Mouse (Mus musculus): ENCODE data around the gene Fem1b. TPM values are rescaled to one million over a fixed set of nuclear protein-coding genes. Genes with fewer than 3 reads are reported as not detected.
A peak's percentile ranks its signal among the peaks of the same experiment; 100 is the strongest.

Fem1b gene
- polyA plus RNA-seq, 1 experiment = 4.7 TPM

- Histone ChIP-seq H3K27ac (ENCODE audit: insufficient read depth, low read depth, low read length) (0 out of 2 replicates have a peak overlapping the region, but pooled peaks have one; percentile 26), H3K36me3 (ENCODE audit: control insufficient read depth, insufficient read depth, low read length) (no peaks in the 10 kb centered on the region), H3K27me3 (ENCODE audit: control insufficient read depth, insufficient read depth, low read length) (no peaks in the 10 kb centered on the region), H3K4me3 (ENCODE audit: low read depth, low read length) (peak overlapping the region; percentile 81), H3K4me1 (ENCODE audit: control insufficient read depth, insufficient read depth, insufficient read length, low read length) (peaks cover 15% of the 10 kb centered on the region; the same call in 1 of the 2 replicates)
- TF ChIP-seq CTCF (IDR thresholded peaks at IDR 0.05; ENCODE audit: extremely low read depth, insufficient read length, insufficient replicate concordance, low read depth, low read length) = no peak
- TF ChIP-seq POLR2A (IDR thresholded peaks at IDR 0.05; ENCODE audit: low read depth, low read length) = no peak
- 17% methylated on average over 8 of the region's 8 CpGs for WGBS
Measured at GRCm38 (mm10) chr9:62838146-62838505, 26.4 kb upstream of the Fem1b start.

DNA sequence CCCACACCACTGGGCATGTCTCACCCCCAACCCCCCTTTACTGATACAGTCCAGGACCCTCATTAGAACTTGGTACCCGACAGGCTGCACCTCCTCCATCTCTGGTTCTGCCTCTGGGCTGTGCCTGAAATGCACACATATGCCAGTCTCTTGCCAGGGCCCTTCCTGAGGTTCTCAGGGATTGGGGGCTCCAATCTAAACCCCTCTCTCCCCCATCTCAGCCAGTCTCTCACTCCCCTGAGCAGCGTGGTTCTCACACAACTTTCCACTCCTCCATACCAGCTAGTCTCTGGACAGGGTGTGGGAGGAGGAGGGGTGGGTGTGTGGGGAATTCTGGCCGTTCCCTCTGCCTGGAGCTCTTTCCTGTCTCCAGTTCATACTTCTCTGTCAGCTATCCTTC is 25.9 kb upstream of the Fem1b start:
- no peaks in the 10 kb centered on the region for H3K36me3 ChIP-seq (ENCODE audit: control insufficient read depth, insufficient read depth, low read length)
- TF ChIP-seq CTCF (IDR thresholded peaks at IDR 0.05; ENCODE audit: extremely low read depth, insufficient read length, insufficient replicate concordance, low read depth, low read length) (no peak), POLR2A (IDR thresholded peaks at IDR 0.05; ENCODE audit: low read depth, low read length) (no peak)
- peaks cover 15% of the 10 kb centered on the region; the same call in 1 of the 2 replicates for H3K4me1 ChIP-seq (ENCODE audit: control insufficient read depth, insufficient read depth, insufficient read length, low read length)
- WGBS = 58% methylated on average over 3 of the region's 3 CpGs
- no peak overlapping the region for H3K27ac ChIP-seq (ENCODE audit: insufficient read depth, low read depth, low read length)
- H3K4me3 ChIP-seq (ENCODE audit: low read depth, low read length) = no peak overlapping the region
- no peaks in the 10 kb centered on the region for H3K27me3 ChIP-seq (ENCODE audit: control insufficient read depth, insufficient read depth, low read length)

DNA sequence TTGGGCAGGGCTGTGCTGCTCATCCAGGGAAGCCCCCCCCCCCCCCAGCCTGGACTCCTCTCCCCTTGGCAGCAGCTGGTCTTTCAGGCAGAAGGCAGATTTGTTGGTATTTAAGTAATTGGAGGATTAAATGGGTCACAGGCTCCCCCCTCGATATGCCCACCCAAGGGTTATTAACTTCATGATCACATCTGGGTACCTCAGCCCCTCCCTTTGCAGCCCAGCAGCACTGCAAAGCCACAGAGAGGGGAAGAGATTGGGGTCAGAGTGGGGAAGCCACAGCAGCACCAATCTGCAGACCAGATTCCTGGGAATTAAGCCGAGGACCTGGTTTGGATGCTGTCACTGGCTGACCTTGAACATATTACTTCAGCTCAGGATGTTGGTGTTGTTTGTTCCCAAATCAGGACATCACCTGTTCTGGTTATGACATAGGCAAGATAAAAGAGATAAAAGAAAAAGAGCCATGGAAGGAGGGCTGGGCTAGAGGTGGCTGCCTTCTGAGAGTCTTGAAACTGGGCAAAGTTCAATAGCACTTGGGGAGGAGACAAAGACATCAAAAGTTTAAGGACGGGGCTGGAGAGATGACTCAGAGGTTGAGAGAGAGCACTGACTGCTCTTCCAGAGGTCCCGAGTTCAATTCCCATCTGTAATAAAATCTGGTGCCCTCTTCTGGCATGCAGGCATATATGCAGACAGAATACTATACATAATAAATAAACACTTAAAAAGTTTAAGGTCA is 24.1 kb upstream of the Fem1b start:
- TF ChIP-seq CTCF (IDR thresholded peaks at IDR 0.05; ENCODE audit: extremely low read depth, insufficient read length, insufficient replicate concordance, low read depth, low read length) (no peak), POLR2A (IDR thresholded peaks at IDR 0.05; ENCODE audit: low read depth, low read length) (no peak)
- Histone ChIP-seq H3K27ac (ENCODE audit: insufficient read depth, low read depth, low read length) (no peak overlapping the region), H3K4me1 (ENCODE audit: control insufficient read depth, insufficient read depth, insufficient read length, low read length) (peaks cover 15% of the 10 kb centered on the region; the same call in 1 of the 2 replicates), H3K36me3 (ENCODE audit: control insufficient read depth, insufficient read depth, low read length) (no peaks in the 10 kb centered on the region), H3K27me3 (ENCODE audit: control insufficient read depth, insufficient read depth, low read length) (no peaks in the 10 kb centered on the region), H3K4me3 (ENCODE audit: low read depth, low read length) (no peak overlapping the region)
- 20% methylated on average over 4 of the region's 4 CpGs for WGBS

DNA sequence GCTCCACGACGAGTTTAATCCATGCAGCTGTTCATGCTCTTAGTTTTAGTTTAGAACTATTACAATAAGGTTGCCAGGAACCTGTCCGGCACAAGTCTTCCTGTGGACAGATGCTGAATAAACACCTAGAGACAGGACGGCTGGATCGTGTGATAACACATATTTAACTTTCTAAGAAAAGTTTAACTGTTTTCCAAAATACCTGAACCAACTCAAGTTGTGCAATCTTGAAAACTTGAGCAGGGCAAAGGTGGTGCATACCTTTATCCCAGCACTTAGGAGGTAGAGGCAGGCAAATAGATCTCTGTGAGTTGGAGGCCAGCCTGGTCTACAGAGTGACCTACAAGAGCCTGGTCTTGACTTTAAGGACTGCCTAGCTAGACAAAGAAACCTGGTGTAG is 23.2 kb upstream of the Fem1b start:
- Histone ChIP-seq H3K4me3 (ENCODE audit: low read depth, low read length) (no peak overlapping the region), H3K36me3 (ENCODE audit: control insufficient read depth, insufficient read depth, low read length) (no peaks in the 10 kb centered on the region), H3K27me3 (ENCODE audit: control insufficient read depth, insufficient read depth, low read length) (no peaks in the 10 kb centered on the region), H3K4me1 (ENCODE audit: control insufficient read depth, insufficient read depth, insufficient read length, low read length) (peaks cover 15% of the 10 kb centered on the region; the same call in 1 of the 2 replicates), H3K27ac (ENCODE audit: insufficient read depth, low read depth, low read length) (no peak overlapping the region)
- TF ChIP-seq CTCF (IDR thresholded peaks at IDR 0.05; ENCODE audit: extremely low read depth, insufficient read length, insufficient replicate concordance, low read depth, low read length) (no peak), POLR2A (IDR thresholded peaks at IDR 0.05; ENCODE audit: low read depth, low read length) (no peak)
- 74% methylated on average over 5 of the region's 5 CpGs for WGBS

- no peaks in the 10 kb centered on the region for H3K27me3 ChIP-seq (ENCODE audit: control insufficient read depth, insufficient read depth, low read length)
- WGBS = 82% methylated on average over 6 of the region's 6 CpGs
- no peak overlapping the region for H3K27ac ChIP-seq (ENCODE audit: insufficient read depth, low read depth, low read length)
- no peaks in the 10 kb centered on the region; the same call in 1 of the 2 replicates for H3K4me1 ChIP-seq (ENCODE audit: control insufficient read depth, insufficient read depth, insufficient read length, low read length)
- no peaks in the 10 kb centered on the region for H3K36me3 ChIP-seq (ENCODE audit: control insufficient read depth, insufficient read depth, low read length)
- TF ChIP-seq CTCF (IDR thresholded peaks at IDR 0.05; ENCODE audit: extremely low read depth, insufficient read length, insufficient replicate concordance, low read depth, low read length) = no peak
- no peak for TF ChIP-seq POLR2A (IDR thresholded peaks at IDR 0.05; ENCODE audit: low read depth, low read length)
- H3K4me3 ChIP-seq (ENCODE audit: low read depth, low read length) = no peak overlapping the region
Measured at GRCm38 (mm10) chr9:62829877-62830276, 18.1 kb upstream of the Fem1b start.

DNA sequence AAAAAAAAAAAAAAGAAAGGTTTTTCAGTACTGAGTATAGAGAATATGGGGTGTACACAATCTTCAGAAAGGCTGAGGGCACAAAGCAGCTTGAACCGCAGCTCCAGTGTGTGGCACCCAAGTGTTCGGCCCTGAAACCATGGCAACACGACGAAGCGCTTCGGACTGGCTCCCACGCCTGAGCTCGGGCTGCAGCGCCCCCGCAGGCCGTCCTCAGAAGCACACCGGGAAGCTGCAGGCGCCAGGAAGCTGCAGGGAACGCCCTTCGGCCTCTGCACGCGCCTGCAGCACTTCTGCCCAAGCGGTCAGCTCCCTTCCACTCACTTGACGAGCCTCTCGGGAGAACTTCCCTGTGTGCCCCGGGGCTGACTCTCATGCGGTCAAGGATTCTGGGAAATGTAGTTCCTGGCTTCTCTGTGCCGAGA is 16.9 kb upstream of the Fem1b start:
- H3K36me3 ChIP-seq (ENCODE audit: control insufficient read depth, insufficient read depth, low read length) = no peaks in the 10 kb centered on the region
- no peak overlapping the region for H3K27ac ChIP-seq (ENCODE audit: insufficient read depth, low read depth, low read length)
- no peaks in the 10 kb centered on the region for H3K27me3 ChIP-seq (ENCODE audit: control insufficient read depth, insufficient read depth, low read length)
- TF ChIP-seq CTCF (IDR thresholded peaks at IDR 0.05; ENCODE audit: extremely low read depth, insufficient read length, insufficient replicate concordance, low read depth, low read length) (peak; percentile 78), POLR2A (IDR thresholded peaks at IDR 0.05; ENCODE audit: low read depth, low read length) (no peak)
- WGBS = under 1% methylated on average over 23 of the region's 23 CpGs
- peak overlapping the region; percentile 47 for H3K4me3 ChIP-seq (ENCODE audit: low read depth, low read length)
- H3K4me1 ChIP-seq (ENCODE audit: control insufficient read depth, insufficient read depth, insufficient read length, low read length) = no peaks in the 10 kb centered on the region; the same call in 1 of the 2 replicates

GRCm38 (mm10) chr9:62827939-62828652 is 16.4 kb upstream of the Fem1b start:
- peak; percentile 15; the same call in 1 of the 2 replicates for TF ChIP-seq CTCF (IDR thresholded peaks at IDR 0.05; ENCODE audit: extremely low read depth, insufficient read length, insufficient replicate concordance, low read depth, low read length)
- no peak for TF ChIP-seq POLR2A (IDR thresholded peaks at IDR 0.05; ENCODE audit: low read depth, low read length)
- Histone ChIP-seq H3K36me3 (ENCODE audit: control insufficient read depth, insufficient read depth, low read length) (no peaks in the 10 kb centered on the region), H3K4me3 (ENCODE audit: low read depth, low read length) (peak overlapping the region; percentile 47), H3K4me1 (ENCODE audit: control insufficient read depth, insufficient read depth, insufficient read length, low read length) (no peaks in the 10 kb centered on the region; the same call in 1 of the 2 replicates), H3K27me3 (ENCODE audit: control insufficient read depth, insufficient read depth, low read length) (no peaks in the 10 kb centered on the region), H3K27ac (ENCODE audit: insufficient read depth, low read depth, low read length) (no peak overlapping the region)
- WGBS = 6% methylated on average over 24 of the region's 24 CpGs
